Mouse (Mus musculus): ENCODE results near the gene Mmp21. TPM values are rescaled to one million over a fixed set of nuclear protein-coding genes. Genes with fewer than 3 reads are reported as not detected.

Gene Mmp21
- polyA plus RNA-seq, 1 experiment from 2014 or later: 0.11 TPM

DNA sequence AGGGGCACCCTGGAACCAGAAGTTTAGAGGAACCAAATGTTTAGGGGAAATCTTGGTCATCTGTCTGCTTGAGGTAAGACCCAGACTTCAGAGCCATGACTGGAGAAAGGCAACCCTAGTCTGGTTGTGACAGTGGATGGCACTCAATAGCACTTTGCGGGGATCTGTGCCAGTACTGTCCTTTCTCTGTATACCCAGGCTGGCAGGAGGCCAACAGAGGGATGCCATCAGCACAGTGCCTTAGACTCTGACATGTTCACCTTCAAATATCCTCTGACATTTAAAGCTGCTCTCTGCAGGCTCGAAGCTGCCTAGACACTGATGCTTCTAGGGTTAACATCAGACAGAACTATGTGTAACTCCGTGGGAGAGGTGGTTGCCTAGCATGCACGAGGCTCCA, 422 bp downstream of the Mmp21 start:
- ATAC-seq (replicated peaks; ENCODE audit: insufficient number of reproducible peaks, low FRiP score, low TSS enrichment): no peak
- H3K9me3 ChIP-seq (replicated peaks; ENCODE audit: control insufficient read depth, low read length): no peaks in the 10 kb centered on the region
- no peak overlapping the region for H3K4me3 ChIP-seq (ENCODE audit: low read depth, low read length)
- no peaks in the 10 kb centered on the region for H3K27me3 ChIP-seq (ENCODE audit: control insufficient read depth, insufficient read depth, low read length)
- H3K36me3 ChIP-seq (ENCODE audit: control insufficient read depth, insufficient read depth, low read length): 0 out of 2 replicates have a peak, but pooled peaks cover 3% of the 10 kb centered on the region
- no peak overlapping the region for H3K9ac ChIP-seq (ENCODE audit: low read depth, low read length)
- no peak overlapping the region for H3K27ac ChIP-seq (ENCODE audit: low read depth, low read length)
- WGBS (ENCODE audit: insufficient replicate concordance): 74% methylated on average over 4 of the region's 4 CpGs
- no peaks in the 10 kb centered on the region for H3K4me1 ChIP-seq (ENCODE audit: control insufficient read depth, insufficient read depth, low read length)
- H3K4me2 ChIP-seq: no peak overlapping the region

DNA sequence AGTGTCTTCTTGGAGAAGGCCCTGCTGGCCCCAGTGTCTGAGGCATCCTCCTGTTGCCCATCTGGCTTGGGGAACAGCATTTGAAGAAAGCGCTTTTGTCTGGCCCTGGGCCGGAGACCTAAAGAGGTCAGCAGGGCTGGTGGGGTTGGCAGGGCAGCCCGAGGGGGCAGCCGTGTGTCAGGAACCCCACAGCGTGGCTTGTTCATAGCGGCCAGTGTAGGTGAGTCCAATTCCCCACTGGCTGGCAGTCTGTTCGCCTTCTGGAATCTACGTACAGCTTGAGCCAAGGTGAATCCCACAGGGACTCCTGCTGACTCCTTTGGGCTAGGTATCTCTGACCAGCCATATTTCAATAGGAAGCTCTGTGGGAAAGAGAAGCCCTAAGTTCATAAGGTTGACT, 1.1 kb downstream of the Mmp21 start:
- Histone ChIP-seq H3K4me2 (no peak overlapping the region), H3K4me1 (ENCODE audit: control insufficient read depth, insufficient read depth, low read length) (no peaks in the 10 kb centered on the region), H3K9me3 (replicated peaks; ENCODE audit: control insufficient read depth, low read length) (no peaks in the 10 kb centered on the region), H3K27ac (ENCODE audit: low read depth, low read length) (no peak overlapping the region), H3K36me3 (ENCODE audit: control insufficient read depth, insufficient read depth, low read length) (0 out of 2 replicates have a peak, but pooled peaks cover 3% of the 10 kb centered on the region), H3K27me3 (ENCODE audit: control insufficient read depth, insufficient read depth, low read length) (no peaks in the 10 kb centered on the region), H3K9ac (ENCODE audit: low read depth, low read length) (no peak overlapping the region), H3K4me3 (ENCODE audit: low read depth, low read length) (no peak overlapping the region)
- ATAC-seq (replicated peaks; ENCODE audit: insufficient number of reproducible peaks, low FRiP score, low TSS enrichment): no peak
- WGBS (ENCODE audit: insufficient replicate concordance): 79% methylated on average over 8 of the region's 8 CpGs

DNA sequence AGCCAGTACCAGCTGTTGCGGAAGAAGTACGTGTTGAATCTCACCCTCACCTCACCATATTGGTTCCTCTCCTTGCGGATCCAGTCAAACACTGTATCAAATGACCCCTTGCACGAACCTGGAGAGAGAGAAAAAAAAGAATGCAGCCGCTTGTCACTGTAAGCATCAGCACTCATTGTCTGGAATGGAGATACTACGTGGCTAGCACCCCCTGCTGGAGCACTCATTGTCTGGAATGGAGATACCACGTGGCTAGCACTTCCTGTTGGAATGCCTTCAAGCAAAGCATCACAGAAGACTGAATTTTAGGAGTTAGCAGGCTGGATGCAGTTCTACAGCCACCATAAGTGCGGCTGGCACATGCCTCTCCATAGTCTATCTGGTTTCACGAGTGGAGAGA, 3.9 kb downstream of the Mmp21 start:
- Histone ChIP-seq H3K4me2 (no peak overlapping the region), H3K36me3 (ENCODE audit: control insufficient read depth, insufficient read depth, low read length) (peaks cover 16% of the 10 kb centered on the region), H3K4me1 (ENCODE audit: control insufficient read depth, insufficient read depth, low read length) (no peaks in the 10 kb centered on the region), H3K27ac (ENCODE audit: low read depth, low read length) (no peak overlapping the region), H3K4me3 (ENCODE audit: low read depth, low read length) (no peak overlapping the region), H3K27me3 (ENCODE audit: control insufficient read depth, insufficient read depth, low read length) (no peaks in the 10 kb centered on the region), H3K9ac (ENCODE audit: low read depth, low read length) (no peak overlapping the region), H3K9me3 (replicated peaks; ENCODE audit: control insufficient read depth, low read length) (no peaks in the 10 kb centered on the region)
- 66% methylated on average over 9 of the region's 9 CpGs for WGBS (ENCODE audit: insufficient replicate concordance)
- ATAC-seq (replicated peaks; ENCODE audit: insufficient number of reproducible peaks, low FRiP score, low TSS enrichment): no peak

GRCm38 (mm10) chr7:133670846-133671245, 9.0 kb downstream of the Mmp21 start:
- no peaks in the 10 kb centered on the region for H3K4me1 ChIP-seq (ENCODE audit: control insufficient read depth, insufficient read depth, low read length)
- no peaks in the 10 kb centered on the region for H3K9me3 ChIP-seq (replicated peaks; ENCODE audit: control insufficient read depth, low read length)
- no peak overlapping the region for H3K4me3 ChIP-seq (ENCODE audit: low read depth, low read length)
- ATAC-seq (replicated peaks; ENCODE audit: insufficient number of reproducible peaks, low FRiP score, low TSS enrichment): no peak
- H3K36me3 ChIP-seq (ENCODE audit: control insufficient read depth, insufficient read depth, low read length): peaks cover 35% of the 10 kb centered on the region
- H3K4me2 ChIP-seq: no peak overlapping the region
- 88% methylated on average over 3 of the region's 3 CpGs for WGBS (ENCODE audit: insufficient replicate concordance)
- no peaks in the 10 kb centered on the region for H3K27me3 ChIP-seq (ENCODE audit: control insufficient read depth, insufficient read depth, low read length)
- no peak overlapping the region for H3K9ac ChIP-seq (ENCODE audit: low read depth, low read length)
- H3K27ac ChIP-seq (ENCODE audit: low read depth, low read length): no peak overlapping the region

DNA sequence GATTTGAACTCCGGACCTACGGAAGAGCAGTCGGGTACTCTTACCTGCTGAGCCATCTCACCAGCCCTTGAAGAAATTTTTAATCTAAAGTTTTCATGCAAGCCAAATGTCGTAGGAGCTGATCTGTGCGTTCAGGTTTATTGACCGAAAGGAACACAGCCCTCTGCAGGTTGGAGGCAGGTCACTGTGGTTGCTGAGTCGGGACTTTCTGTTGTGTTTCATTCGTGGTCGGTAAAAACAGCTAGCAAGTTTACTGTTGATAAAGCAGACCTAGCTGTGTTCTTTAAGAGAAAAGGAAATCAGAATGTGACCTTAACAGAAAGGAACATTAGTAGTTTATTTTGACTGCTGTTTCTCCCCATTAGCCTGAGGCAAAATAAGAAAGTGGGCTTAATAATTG, 9.9 kb downstream of the Mmp21 start:
- ATAC-seq (replicated peaks; ENCODE audit: insufficient number of reproducible peaks, low FRiP score, low TSS enrichment): no peak
- WGBS (ENCODE audit: insufficient replicate concordance): 93% methylated on average over 9 of the region's 9 CpGs
- H3K36me3 ChIP-seq (ENCODE audit: control insufficient read depth, insufficient read depth, low read length): peaks cover 33% of the 10 kb centered on the region
- no peak overlapping the region for H3K4me3 ChIP-seq (ENCODE audit: low read depth, low read length)
- no peaks in the 10 kb centered on the region for H3K9me3 ChIP-seq (replicated peaks; ENCODE audit: control insufficient read depth, low read length)
- no peak overlapping the region for H3K27ac ChIP-seq (ENCODE audit: low read depth, low read length)
- no peak overlapping the region for H3K4me2 ChIP-seq
- no peak overlapping the region for H3K9ac ChIP-seq (ENCODE audit: low read depth, low read length)
- no peaks in the 10 kb centered on the region for H3K27me3 ChIP-seq (ENCODE audit: control insufficient read depth, insufficient read depth, low read length)
- no peaks in the 10 kb centered on the region for H3K4me1 ChIP-seq (ENCODE audit: control insufficient read depth, insufficient read depth, low read length)

- H3K27me3 ChIP-seq (ENCODE audit: control insufficient read depth, insufficient read depth, low read length): no peaks in the 10 kb centered on the region
- no peak overlapping the region for H3K27ac ChIP-seq (ENCODE audit: low read depth, low read length)
- no peak overlapping the region for H3K4me2 ChIP-seq
- peaks cover 33% of the 10 kb centered on the region for H3K36me3 ChIP-seq (ENCODE audit: control insufficient read depth, insufficient read depth, low read length)
- ATAC-seq (replicated peaks; ENCODE audit: insufficient number of reproducible peaks, low FRiP score, low TSS enrichment): no peak
- no peak overlapping the region for H3K4me3 ChIP-seq (ENCODE audit: low read depth, low read length)
- 88% methylated on average over 1 of the region's 1 CpGs for WGBS (ENCODE audit: insufficient replicate concordance)
- no peak overlapping the region for H3K9ac ChIP-seq (ENCODE audit: low read depth, low read length)
- H3K4me1 ChIP-seq (ENCODE audit: control insufficient read depth, insufficient read depth, low read length): no peaks in the 10 kb centered on the region
- H3K9me3 ChIP-seq (replicated peaks; ENCODE audit: control insufficient read depth, low read length): no peaks in the 10 kb centered on the region
Measured at GRCm38 (mm10) chr7:133669071-133669470, 10.8 kb downstream of the Mmp21 start.

DNA sequence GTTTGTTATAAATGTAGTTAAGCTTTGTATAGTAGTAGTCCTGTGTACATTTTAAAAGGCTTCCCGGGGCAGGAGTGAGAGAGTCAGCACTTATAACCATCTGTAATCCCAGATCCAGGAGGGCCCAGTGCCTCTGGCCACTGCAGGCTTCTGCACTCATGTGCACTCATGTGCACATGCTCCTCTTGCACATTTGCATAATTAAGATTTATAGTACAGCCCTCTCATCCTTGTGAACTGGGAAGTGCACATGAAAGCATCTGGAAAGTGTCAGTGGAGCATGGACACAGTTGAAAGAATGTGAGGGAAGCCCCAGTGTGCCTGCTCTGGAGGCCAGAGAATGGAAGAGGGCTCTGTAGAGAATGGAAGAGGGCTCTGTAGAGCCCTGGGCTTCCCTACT, 17.4 kb downstream of the Mmp21 start:
- ATAC-seq (replicated peaks; ENCODE audit: insufficient number of reproducible peaks, low FRiP score, low TSS enrichment): no peak
- Histone ChIP-seq H3K4me1 (ENCODE audit: control insufficient read depth, insufficient read depth, low read length) (no peaks in the 10 kb centered on the region), H3K4me3 (ENCODE audit: low read depth, low read length) (no peak overlapping the region), H3K4me2 (no peak overlapping the region), H3K9ac (ENCODE audit: low read depth, low read length) (no peak overlapping the region), H3K27me3 (ENCODE audit: control insufficient read depth, insufficient read depth, low read length) (no peaks in the 10 kb centered on the region), H3K9me3 (replicated peaks; ENCODE audit: control insufficient read depth, low read length) (no peaks in the 10 kb centered on the region), H3K36me3 (ENCODE audit: control insufficient read depth, insufficient read depth, low read length) (peaks cover 47% of the 10 kb centered on the region), H3K27ac (ENCODE audit: low read depth, low read length) (no peak overlapping the region)
- WGBS (ENCODE audit: insufficient replicate concordance): 97% methylated on average over 1 of the region's 1 CpGs

- H3K27me3 ChIP-seq (ENCODE audit: control insufficient read depth, insufficient read depth, low read length): no peaks in the 10 kb centered on the region
- no peak for ATAC-seq (replicated peaks; ENCODE audit: insufficient number of reproducible peaks, low FRiP score, low TSS enrichment)
- H3K4me2 ChIP-seq: no peak overlapping the region
- H3K9me3 ChIP-seq (replicated peaks; ENCODE audit: control insufficient read depth, low read length): no peaks in the 10 kb centered on the region
- H3K4me3 ChIP-seq (ENCODE audit: low read depth, low read length): no peak overlapping the region
- WGBS (ENCODE audit: insufficient replicate concordance): 89% methylated on average over 6 of the region's 6 CpGs
- peaks cover 56% of the 10 kb centered on the region for H3K36me3 ChIP-seq (ENCODE audit: control insufficient read depth, insufficient read depth, low read length)
- H3K9ac ChIP-seq (ENCODE audit: low read depth, low read length): no peak overlapping the region
- no peaks in the 10 kb centered on the region for H3K4me1 ChIP-seq (ENCODE audit: control insufficient read depth, insufficient read depth, low read length)
- no peak overlapping the region for H3K27ac ChIP-seq (ENCODE audit: low read depth, low read length)
Measured at GRCm38 (mm10) chr7:133645716-133646115, 34.1 kb downstream of the Mmp21 start.

GRCm38 (mm10) chr7:133638821-133639220, 41.0 kb downstream of the Mmp21 start:
- no peaks in the 10 kb centered on the region for H3K9me3 ChIP-seq (replicated peaks; ENCODE audit: control insufficient read depth, low read length)
- ATAC-seq (replicated peaks; ENCODE audit: insufficient number of reproducible peaks, low FRiP score, low TSS enrichment): no peak
- H3K36me3 ChIP-seq (ENCODE audit: control insufficient read depth, insufficient read depth, low read length): peaks cover 20% of the 10 kb centered on the region
- peaks cover 5% of the 10 kb centered on the region; the same call in 1 of the 2 replicates for H3K4me1 ChIP-seq (ENCODE audit: control insufficient read depth, insufficient read depth, low read length)
- H3K4me3 ChIP-seq (ENCODE audit: low read depth, low read length): peak overlapping the region; percentile 96
- no peak overlapping the region for H3K27ac ChIP-seq (ENCODE audit: low read depth, low read length)
- 88% methylated on average over 13 of the region's 13 CpGs for WGBS (ENCODE audit: insufficient replicate concordance)
- peak overlapping the region; percentile 92 for H3K4me2 ChIP-seq
- 0 out of 2 replicates have a peak overlapping the region, but pooled peaks have one; percentile 97 for H3K9ac ChIP-seq (ENCODE audit: low read depth, low read length)
- H3K27me3 ChIP-seq (ENCODE audit: control insufficient read depth, insufficient read depth, low read length): no peaks in the 10 kb centered on the region

Measured in heart, embryonic 11.5 days (tissue).